Mouse (Mus musculus): ENCODE data around the gene Zfp398. TPM values are rescaled to one million over a fixed set of nuclear protein-coding genes. Genes with fewer than 3 reads are reported as not detected.

Gene Zfp398
- total and polyA plus RNA-seq, 3 experiments: 1.5 to 4.6 (median 2.2) TPM

DNA sequence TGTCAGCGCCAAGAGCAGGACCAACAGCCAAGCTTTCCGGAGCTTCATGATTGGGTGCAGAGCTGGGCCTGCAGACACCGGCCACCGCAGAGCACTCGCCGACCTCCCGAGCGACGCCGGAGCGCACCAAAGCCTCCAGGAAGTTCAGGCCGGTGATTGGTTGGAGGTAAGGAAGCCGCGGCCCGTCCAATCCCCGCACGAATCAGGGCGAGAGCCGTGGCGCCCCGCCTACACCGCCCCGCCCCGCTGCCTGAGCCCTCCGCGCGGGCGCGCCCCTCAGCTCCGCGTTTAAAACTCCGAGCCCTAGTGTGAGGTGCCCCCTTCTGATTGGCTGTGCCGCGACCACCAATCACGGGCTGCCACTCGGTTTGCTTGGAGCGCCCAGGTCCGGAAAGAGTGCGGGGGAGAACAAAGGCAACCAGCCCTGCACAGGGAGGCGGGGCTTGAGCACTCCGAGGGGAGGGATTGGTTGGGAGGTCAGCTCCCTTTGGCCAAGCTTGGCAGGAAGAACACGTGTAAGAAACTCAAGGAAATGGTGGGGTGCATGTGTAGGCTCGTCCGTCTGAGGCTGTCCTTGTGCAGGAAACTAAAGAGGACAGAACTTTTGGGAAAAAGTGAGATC lies 22.1 kb upstream of the Zfp398 start, which contains the start of gene Pdia4 (continued):
- no peak for TF ChIP-seq ZKSCAN1 (IDR thresholded peaks at IDR 0.05; ENCODE audit: borderline replicate concordance, low read depth, low read length)
- no peak; the same call in 1 of the 2 replicates for TF ChIP-seq RCOR1 (conservative IDR thresholded peaks at IDR 0.05; ENCODE audit: low read depth, low read length)
- peak; percentile 98 for TF ChIP-seq MXI1 (IDR thresholded peaks at IDR 0.05; ENCODE audit: low read depth, low read length)
- TF ChIP-seq USF1 (IDR thresholded peaks at IDR 0.05; ENCODE audit: low read depth, low read length): peak; percentile 14; the same call in 1 of the 2 replicates
- peak; percentile 66 for TF ChIP-seq NRF1 (IDR thresholded peaks at IDR 0.05; ENCODE audit: low read depth, low read length)
- no peak for TF ChIP-seq USF2 (conservative IDR thresholded peaks at IDR 0.05; ENCODE audit: low read depth, low read length)
- TF ChIP-seq E2F4 (IDR thresholded peaks at IDR 0.05; ENCODE audit: insufficient replicate concordance, low read depth, low read length): no peak
- peak; percentile 85 for TF ChIP-seq UBTF (IDR thresholded peaks at IDR 0.05; ENCODE audit: low read depth, low read length)
- peak; percentile 99 for TF ChIP-seq MAX (IDR thresholded peaks at IDR 0.05; ENCODE audit: low read length)

DNA sequence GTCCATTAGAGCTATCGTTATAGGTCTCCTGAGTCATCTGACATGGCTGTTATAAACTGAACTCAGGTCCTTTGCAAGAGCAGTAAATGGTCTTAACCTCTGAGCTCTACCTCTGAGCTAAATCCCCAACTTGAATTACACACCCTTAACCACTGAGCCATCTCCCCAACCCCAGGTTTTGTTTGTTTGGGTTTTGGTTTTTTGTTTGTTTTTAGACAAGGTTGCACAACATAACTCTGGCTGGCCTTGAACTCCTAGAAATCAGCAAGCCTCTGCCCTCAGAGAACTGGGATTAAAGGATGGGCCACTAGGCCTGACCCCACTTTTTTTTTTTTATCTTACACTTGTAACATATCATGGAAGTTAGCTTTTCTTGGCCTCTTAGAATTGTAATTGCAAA lies 19.3 kb upstream of the Zfp398 start:
- H3K36me3 ChIP-seq (replicated peaks in 1 of 2; ENCODE audit: control insufficient read depth in 1 of 2, insufficient read depth in 1 of 2, low read length in 1 of 2): peaks cover 0 to 5% of the 10 kb centered on the region in 2 experiments
- DNase-seq (ENCODE audit: extremely low read depth): no peak
- no peak overlapping the region for H3K4me2 ChIP-seq (ENCODE audit: insufficient read depth, low read depth, poor library complexity, severe bottlenecking)
- dilution Hi-C loops (cut with MboI; ENCODE audit: extremely low pct_ligation_motif_present, extremely low pct_unique_long_range_greater_than_20kb, low sequenced_read_pairs): no loop called here
- H3K4me3 ChIP-seq (replicated peaks in 1 of 3; ENCODE audit: low read depth in 2 of 3, low read length in 2 of 3, poor library complexity in 1 of 3): no peak overlapping the region
- H3K79me2 ChIP-seq (replicated peaks; ENCODE audit: control insufficient read depth, extremely low read depth, insufficient read depth, poor library complexity, severe bottlenecking): peaks cover 19% of the 10 kb centered on the region
- no peaks in the 10 kb centered on the region for H3K9me3 ChIP-seq (replicated peaks; ENCODE audit: low read length)
- no peaks in the 10 kb centered on the region for H3K27me3 ChIP-seq (replicated peaks)
- TF ChIP-seq CTCF (conservative IDR thresholded peaks at IDR 0.05 in 1 of 2, IDR thresholded peaks at IDR 0.05 in 1 of 2; ENCODE audit: low read depth in 2 of 2, low read length in 2 of 2) (no peak), MEF2A (IDR thresholded peaks at IDR 0.05; ENCODE audit: borderline replicate concordance, low read depth, low read length) (no peak), NRF1 (IDR thresholded peaks at IDR 0.05; ENCODE audit: low read depth, low read length) (no peak), KAT2A (IDR thresholded peaks at IDR 0.05; ENCODE audit: insufficient replicate concordance, low read length) (no peak), EP300 (IDR thresholded peaks at IDR 0.05; ENCODE audit: low read length) (no peak), MYC (IDR thresholded peaks at IDR 0.05; ENCODE audit: low read depth, low read length) (no peak), JUND (conservative IDR thresholded peaks at IDR 0.05; ENCODE audit: low read depth, low read length) (no peak), ETS1 (conservative IDR thresholded peaks at IDR 0.05; ENCODE audit: low read depth, low read length) (no peak), MAX (IDR thresholded peaks at IDR 0.05; ENCODE audit: low read length) (no peak), ZNF384 (IDR thresholded peaks at IDR 0.05; ENCODE audit: low read depth, low read length) (no peak), UBTF (IDR thresholded peaks at IDR 0.05; ENCODE audit: low read depth, low read length) (no peak)
- in situ Hi-C loops (cut with MboI; ENCODE audit: low pct_ligation_motif_present, low pct_unique_long_range_greater_than_20kb, low sequenced_read_pairs): no loop called here
- H3K9ac ChIP-seq (ENCODE audit: insufficient read depth, low read depth): no peak overlapping the region
- H3K27ac ChIP-seq (ENCODE audit: insufficient read depth, low read depth): no peak overlapping the region
- peaks cover 0 to 7% of the 10 kb centered on the region in 2 experiments; a peak in 2 of 4 replicates for H3K4me1 ChIP-seq (ENCODE audit: control insufficient read depth in 1 of 2, insufficient read depth in 2 of 2)

DNA sequence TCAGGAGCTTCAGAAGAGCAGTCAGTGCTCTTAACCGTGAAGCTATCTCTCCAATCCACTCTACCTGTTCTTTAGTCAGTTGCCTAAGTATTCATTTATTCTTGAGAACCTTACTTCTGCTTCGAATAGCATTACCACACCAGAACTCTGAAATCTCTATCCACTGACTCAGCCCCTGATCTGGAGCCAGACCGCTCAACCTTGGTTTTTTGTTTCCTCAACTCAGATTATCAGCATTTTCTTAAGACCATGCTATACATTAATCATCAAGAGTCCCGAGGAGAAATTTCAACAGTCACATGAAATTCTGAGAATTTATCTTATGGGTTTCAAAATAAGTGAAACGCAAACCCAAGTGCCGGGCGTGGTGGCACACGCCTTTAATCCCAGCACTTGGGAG lies 16.7 kb upstream of the Zfp398 start:
- no peak for DNase-seq (ENCODE audit: extremely low read depth)
- H3K79me2 ChIP-seq (replicated peaks; ENCODE audit: control insufficient read depth, extremely low read depth, insufficient read depth, poor library complexity, severe bottlenecking): no peaks in the 10 kb centered on the region
- no peaks in the 10 kb centered on the region for H3K9me3 ChIP-seq (replicated peaks; ENCODE audit: low read length)
- H3K4me3 ChIP-seq (replicated peaks in 1 of 3; ENCODE audit: low read depth in 2 of 3, low read length in 2 of 3, poor library complexity in 1 of 3): no peak overlapping the region
- no peaks in the 10 kb centered on the region for H3K27me3 ChIP-seq (replicated peaks)
- no peak overlapping the region for H3K27ac ChIP-seq (ENCODE audit: insufficient read depth, low read depth)
- dilution Hi-C loops (cut with MboI; ENCODE audit: extremely low pct_ligation_motif_present, extremely low pct_unique_long_range_greater_than_20kb, low sequenced_read_pairs): no loop called here
- peaks cover 0 to 5% of the 10 kb centered on the region in 2 experiments for H3K36me3 ChIP-seq (replicated peaks in 1 of 2; ENCODE audit: control insufficient read depth in 1 of 2, insufficient read depth in 1 of 2, low read length in 1 of 2)
- no peak overlapping the region for H3K4me2 ChIP-seq (ENCODE audit: insufficient read depth, low read depth, poor library complexity, severe bottlenecking)
- in situ Hi-C loops (cut with MboI; ENCODE audit: low pct_ligation_motif_present, low pct_unique_long_range_greater_than_20kb, low sequenced_read_pairs): no loop called here
- H3K4me1 ChIP-seq (ENCODE audit: control insufficient read depth in 1 of 2, insufficient read depth in 2 of 2): peaks cover 0 to 7% of the 10 kb centered on the region in 2 experiments; a peak in 2 of 4 replicates
- no peak overlapping the region for H3K9ac ChIP-seq (ENCODE audit: insufficient read depth, low read depth)
- TF ChIP-seq MAX (IDR thresholded peaks at IDR 0.05; ENCODE audit: low read length): no peak
- no peak for TF ChIP-seq ZMIZ1 (IDR thresholded peaks at IDR 0.05; ENCODE audit: low read depth, low read length)
- TF ChIP-seq RCOR1 (conservative IDR thresholded peaks at IDR 0.05; ENCODE audit: low read depth, low read length): no peak

Measured in CH12.LX (cell line).